Mouse (Mus musculus) limb, embryonic 14.5 days (tissue): Measurements from ENCODE around the gene Mmgt2. TPM values are rescaled to one million over a fixed set of nuclear protein-coding genes. Genes with fewer than 3 reads are reported as not detected.

Experiments
- ATAC-seq: fragments of 200-750 bp; cut with Nextera tagmentation; 2 replicates; pipeline ENCODE4 v1.8.0; 2017; ENCODE audit warnings: low read depth, moderate number of reproducible peaks, moderate TSS enrichment; ENCODE audit not compliant: low FRiP score
- DNase-seq: peaks from one replicate; pipeline ENCODE4 v3.0.0-alpha.2; 2015; ENCODE audit warnings: low spot score
- H3K27ac ChIP-seq: fragments of 300-500 bp; sonication (generic); replicated peaks from 2 replicates; pipeline ENCODE4 v1.5.1; 2014; ENCODE audit warnings: low read depth, mild to moderate bottlenecking, low read length, moderate library complexity, mixed read lengths
- H3K27me3 ChIP-seq: fragments of 300-500 bp; sonication (generic); 2 replicates; pipeline ENCODE4 v1.6.1; 2014; ENCODE audit warnings: low read length, mixed read lengths; ENCODE audit not compliant: control insufficient read depth, insufficient read depth
- H3K36me3 ChIP-seq: fragments of 300-500 bp; sonication (generic); 2 replicates; pipeline ENCODE4 v1.6.1; 2014; ENCODE audit warnings: mild to moderate bottlenecking, low read length, moderate library complexity, mixed read lengths; ENCODE audit not compliant: control insufficient read depth, insufficient read depth
- H3K4me1 ChIP-seq: fragments of 300-500 bp; sonication (generic); 2 replicates; pipeline ENCODE4 v1.6.1; 2014; ENCODE audit warnings: antibody characterized with exemption, low read length, mixed read lengths; ENCODE audit not compliant: control insufficient read depth, insufficient read depth
- H3K4me2 ChIP-seq: fragments of 300-500 bp; sonication (generic); replicated peaks from 2 replicates; pipeline ENCODE4 v1.6.1; 2014; ENCODE audit warnings: low read depth, mild to moderate bottlenecking, low read length, moderate library complexity; ENCODE audit not compliant: severe bottlenecking
- H3K4me3 ChIP-seq: fragments of 300-500 bp; sonication (generic); replicated peaks from 2 replicates; pipeline ENCODE4 v1.5.1; 2014; ENCODE audit warnings: low read length
- H3K9ac ChIP-seq: fragments of 300-500 bp; sonication (generic); 2 replicates; pipeline ENCODE4 v1.6.1; 2014; ENCODE audit warnings: mild to moderate bottlenecking, low read depth, low read length, moderate library complexity; ENCODE audit not compliant: severe bottlenecking
- H3K9me3 ChIP-seq: fragments of 300-500 bp; sonication (generic); 2 replicates; pipeline ENCODE4 v1.6.1; 2016; ENCODE audit warnings: low read length; ENCODE audit not compliant: control insufficient read depth
- POLR2A ChIP-seq: fragments of 200-500 bp; IDR thresholded peaks from 2 replicates; pipeline ENCODE4 v1.8.0; 2012; ENCODE audit warnings: inconsistent platforms, mild to moderate bottlenecking, moderate library complexity, borderline replicate concordance; ENCODE audit not compliant: insufficient read depth, insufficient read length; ENCODE audit errors: extremely low read depth
- WGBS: fragments of 180-500 bp; shearing (Covaris S2); extraction: QIAGEN DNeasy Blood & Tissue Kit; methylation state at CpG from one replicate; pipeline ENCODE4 v1.1.7; 2014; 5-methylcytosine and 5-hydroxymethylcytosine counted together
- polyA plus RNA-seq, 2 experiments: library from polyadenylated mRNA; depleted of rRNA in 1 of 2; stranded (reverse) in 1 of 2; unstranded in 1 of 2; fragments of >200 nt; fragmentation: Nextera tagmentation in 1 of 2; extraction: Ambion mirVana in 1 of 2; gene quantifications; 2 replicates each; pipeline versions ENCODE4 v1.2.1 to v1.2.3; 2012 to 2014

Mmgt2 gene
- polyA plus RNA-seq, 2 experiments: 56.9 to 69.7 TPM

DNA sequence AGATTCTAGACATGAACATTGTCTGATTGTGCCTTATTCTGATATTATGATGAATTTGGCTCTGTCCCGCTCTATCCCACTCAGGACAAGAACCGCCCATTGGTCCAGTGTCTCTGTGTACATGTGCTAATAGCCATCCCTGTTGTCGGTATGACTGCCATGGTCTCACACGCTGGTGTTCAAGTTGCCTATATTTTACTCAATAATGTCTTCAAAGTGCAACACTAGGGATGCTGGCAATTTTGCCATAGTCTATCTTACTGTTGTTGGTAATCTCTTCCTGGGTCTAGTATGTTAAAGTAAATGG lies 27.8 kb downstream of the Mmgt2 start:
- ATAC-seq (no peak), DNase-seq (no peak)
- no peak for TF ChIP-seq POLR2A
- Histone ChIP-seq H3K9ac (no peak overlapping the region), H3K36me3 (no peaks in the 10 kb centered on the region), H3K4me2 (no peak overlapping the region), H3K27ac (no peak overlapping the region), H3K9me3 (no peaks in the 10 kb centered on the region), H3K27me3 (no peaks in the 10 kb centered on the region), H3K4me1 (no peaks in the 10 kb centered on the region), H3K4me3 (no peak overlapping the region)
- WGBS: 90% methylated on average over 4 of the region's 4 CpGs

DNA sequence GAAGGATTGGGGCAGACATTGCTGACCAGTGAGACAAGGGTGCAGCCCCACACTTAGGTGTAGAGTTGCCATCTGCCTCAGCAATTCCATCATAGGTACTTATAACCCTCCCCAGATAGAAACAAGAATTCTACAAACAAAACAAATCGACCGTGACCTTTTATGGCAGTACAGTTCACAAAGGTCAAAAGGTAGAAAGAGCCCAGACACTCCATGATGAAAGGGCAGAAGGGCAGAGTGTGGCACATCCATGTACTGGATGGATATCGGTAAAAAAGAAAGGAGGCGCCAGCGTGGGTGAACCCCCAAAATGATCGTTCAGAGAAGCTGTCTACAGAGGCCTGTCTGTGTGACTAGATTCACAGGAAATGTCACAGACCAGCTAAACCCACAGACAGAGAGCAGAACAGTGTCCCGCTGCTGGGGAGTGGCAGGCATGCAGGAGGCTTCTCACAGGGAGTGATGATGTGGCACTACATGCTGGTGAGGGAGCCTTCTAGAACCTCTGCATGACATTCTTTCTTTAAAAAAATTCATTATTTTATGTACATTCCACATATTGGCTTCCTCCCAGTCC lies 30.4 kb downstream of the Mmgt2 start:
- Histone ChIP-seq H3K36me3 (no peaks in the 10 kb centered on the region), H3K9ac (no peak overlapping the region), H3K4me2 (no peak overlapping the region), H3K4me1 (no peaks in the 10 kb centered on the region), H3K27me3 (no peaks in the 10 kb centered on the region), H3K4me3 (no peak overlapping the region), H3K27ac (no peak overlapping the region), H3K9me3 (no peaks in the 10 kb centered on the region)
- no peak for TF ChIP-seq POLR2A
- no peak for DNase-seq
- no peak for ATAC-seq
- WGBS: 81% methylated on average over 7 of the region's 7 CpGs

DNA sequence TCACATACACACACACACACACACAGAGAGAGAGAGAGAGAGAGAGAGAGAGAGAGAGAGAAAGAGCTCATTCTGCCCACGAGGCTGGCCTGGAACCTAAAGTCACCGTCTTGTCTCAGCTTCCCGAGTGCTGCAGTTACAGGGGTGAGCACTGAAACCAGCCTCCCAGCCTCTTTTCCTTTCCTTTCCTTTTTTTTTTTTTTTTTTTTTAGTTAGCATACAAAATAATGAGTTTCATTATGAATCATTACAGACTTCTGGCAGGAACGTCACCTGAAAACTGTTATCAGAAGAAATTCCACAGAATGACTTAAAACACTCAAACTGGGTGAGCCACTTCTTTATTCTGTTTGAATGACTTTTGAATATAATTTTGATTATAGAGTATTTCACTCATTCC lies 31.5 kb downstream of the Mmgt2 start:
- Histone ChIP-seq H3K9me3 (no peaks in the 10 kb centered on the region), H3K4me3 (no peak overlapping the region), H3K9ac (no peak overlapping the region), H3K4me1 (no peaks in the 10 kb centered on the region), H3K36me3 (no peaks in the 10 kb centered on the region), H3K27ac (no peak overlapping the region), H3K27me3 (no peaks in the 10 kb centered on the region), H3K4me2 (no peak overlapping the region)
- no peak for ATAC-seq
- no peak for DNase-seq
- 88% methylated on average over 4 of the region's 4 CpGs for WGBS
- TF ChIP-seq POLR2A: no peak

DNA sequence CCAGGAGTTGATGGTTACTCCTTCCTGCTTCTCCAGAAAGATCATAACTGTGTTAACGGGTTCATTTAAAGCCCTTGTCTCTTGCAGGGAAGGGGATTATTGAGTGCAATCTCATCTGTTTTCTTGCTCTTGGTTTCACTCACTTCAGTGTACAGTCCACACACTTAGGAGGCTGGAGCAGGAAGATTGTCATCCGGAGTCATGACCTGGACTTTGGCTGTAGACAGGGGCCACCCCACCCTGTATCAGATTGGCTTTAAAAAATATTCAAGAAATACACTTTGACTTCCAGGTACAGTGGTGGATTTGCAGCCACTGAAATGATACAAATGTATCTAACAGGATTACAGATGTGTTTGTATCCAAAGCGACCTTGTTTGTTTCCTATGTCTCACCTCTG lies 43.1 kb downstream of the Mmgt2 start:
- Histone ChIP-seq H3K27me3 (no peaks in the 10 kb centered on the region), H3K4me2 (no peak overlapping the region), H3K4me3 (no peak overlapping the region), H3K4me1 (no peaks in the 10 kb centered on the region), H3K27ac (no peak overlapping the region), H3K9me3 (no peaks in the 10 kb centered on the region), H3K9ac (no peak overlapping the region), H3K36me3 (no peaks in the 10 kb centered on the region)
- DNase-seq (no peak), ATAC-seq (no peak)
- 90% methylated on average over 3 of the region's 3 CpGs for WGBS
- TF ChIP-seq POLR2A: no peak

DNA sequence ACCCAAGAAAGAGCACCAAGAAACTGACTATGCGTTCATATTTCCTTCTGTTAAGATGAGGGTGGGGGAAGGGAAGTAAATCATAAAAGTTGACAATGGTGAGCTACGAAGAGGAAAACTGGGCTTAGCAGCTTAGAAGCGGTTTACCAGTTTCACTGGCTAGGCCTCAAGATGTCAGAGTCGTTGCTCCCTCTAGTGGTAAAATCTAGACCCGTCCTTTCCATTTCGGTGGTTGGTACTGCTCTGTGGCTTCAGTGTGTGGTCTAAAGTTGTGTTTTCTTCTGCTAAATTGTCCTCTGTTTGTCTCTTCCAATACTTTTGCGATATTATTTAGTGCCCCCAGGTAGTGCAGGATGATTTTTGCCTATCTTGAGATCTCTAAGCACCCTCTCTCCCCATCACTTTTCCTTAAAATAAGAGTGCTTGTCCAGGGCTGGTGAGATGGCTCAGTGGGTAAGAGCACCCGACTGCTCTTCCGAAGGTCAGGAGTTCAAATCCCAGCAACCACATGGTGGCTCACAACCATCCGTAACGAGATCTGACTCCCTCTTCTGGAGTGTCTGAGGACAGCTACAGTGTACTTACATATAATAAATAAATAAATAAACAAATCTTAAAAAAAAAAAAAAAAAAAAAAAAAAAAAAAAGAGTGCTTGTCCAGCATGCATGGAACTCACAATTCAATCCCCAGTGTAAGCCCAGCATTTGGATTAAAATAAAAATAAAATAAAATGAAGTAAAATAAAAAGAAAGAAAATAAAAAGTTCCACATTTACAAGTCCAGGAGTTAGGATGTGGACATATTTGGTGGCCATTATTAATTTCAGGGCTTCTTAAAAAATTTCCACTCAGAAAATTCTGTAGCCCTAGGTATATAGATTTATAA lies 45.1 kb downstream of the Mmgt2 start:
- Histone ChIP-seq H3K4me3 (no peak overlapping the region), H3K27ac (no peak overlapping the region), H3K9ac (no peak overlapping the region), H3K4me1 (no peaks in the 10 kb centered on the region), H3K36me3 (no peaks in the 10 kb centered on the region), H3K27me3 (no peaks in the 10 kb centered on the region), H3K9me3 (no peaks in the 10 kb centered on the region), H3K4me2 (no peak overlapping the region)
- TF ChIP-seq POLR2A: no peak
- peak; percentile 95 for DNase-seq
- 22% methylated on average over 9 of the region's 11 CpGs for WGBS
- ATAC-seq: peak; percentile 83
